Mouse (Mus musculus) cerebellum, adult 18-20 months (tissue): ENCODE measurements around the gene Myh9.

Experiments used
- DNase-seq, 2 experiments: peaks; one replicate each; pipeline ENCODE4 v3.0.0; 2021

Gene Myh9

GRCm38 (mm10) chr15:77842047-77842843 is at the start of gene Myh9:
Gene Myh9 (minus strand): TSS chr15:77842175.
- DNase-seq: peak; percentile 99 to 100

GRCm38 (mm10) chr15:77891766-77892165 is 49.8 kb upstream of the Myh9 start:
- no peak for DNase-seq

GRCm38 (mm10) chr15:77889761-77890422 is 47.9 kb upstream of the Myh9 start:
- DNase-seq: no peak

DNA sequence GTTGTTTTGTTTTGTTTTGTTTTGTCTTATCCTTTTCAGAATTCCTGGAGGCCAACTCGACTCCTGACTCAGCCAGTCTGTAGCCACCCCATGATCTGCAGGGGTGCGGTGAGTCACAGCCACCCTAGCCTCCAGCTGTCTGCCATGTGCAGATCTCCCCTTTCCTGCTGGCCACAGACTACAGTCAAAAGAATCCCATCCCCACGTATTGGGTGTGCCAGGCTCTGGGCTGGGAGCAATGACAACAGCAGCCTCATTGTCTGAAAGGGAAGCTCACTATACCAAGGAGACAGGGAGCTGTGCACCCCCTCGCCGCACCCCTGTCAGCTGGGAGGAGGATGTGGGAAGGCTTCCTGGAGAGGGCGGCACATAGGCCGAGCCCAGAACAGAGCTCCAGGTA is 46.3 kb upstream of the Myh9 start:
- no peak for DNase-seq

GRCm38 (mm10) chr15:77887093-77887488 is 45.1 kb upstream of the Myh9 start:
- DNase-seq: no peak

DNA sequence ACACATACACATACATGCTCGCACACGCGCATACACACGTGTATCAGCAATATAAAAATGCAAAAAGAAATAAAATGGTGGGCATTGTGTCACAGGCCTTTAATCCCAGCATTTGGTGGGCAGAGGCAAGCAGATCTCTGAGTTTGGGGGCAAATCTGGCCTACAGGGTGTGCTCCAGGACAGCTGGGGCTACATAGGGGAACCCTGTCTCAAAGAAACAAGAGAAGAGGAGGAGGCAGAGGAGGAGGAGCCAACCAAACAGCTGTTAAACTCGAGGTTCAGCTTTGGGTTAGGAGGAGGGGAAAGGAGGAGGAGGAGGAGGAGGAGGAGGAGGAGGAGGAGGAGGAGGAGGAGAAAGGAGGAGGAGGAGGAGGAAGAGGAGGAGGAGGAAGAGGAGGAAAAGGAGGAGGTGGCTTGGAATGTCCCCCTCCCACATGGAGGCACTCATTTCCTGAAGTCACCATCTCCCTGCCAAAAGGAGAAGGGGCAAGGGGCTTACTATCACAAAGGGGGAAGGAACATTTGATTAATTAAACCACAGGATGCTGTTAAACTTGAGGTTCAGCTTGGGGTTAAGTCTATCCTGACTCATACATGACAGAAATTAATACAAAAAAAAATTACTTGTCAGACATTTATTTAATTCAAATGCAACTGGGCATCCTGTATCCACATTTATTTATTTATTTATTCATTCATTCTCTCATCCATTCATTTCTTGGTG is 44.6 kb upstream of the Myh9 start:
- DNase-seq: no peak

- DNase-seq: no peak
Observed at GRCm38 (mm10) chr15:77885945-77886344, 44.0 kb upstream of the Myh9 start.

- DNase-seq: no peak
Observed at GRCm38 (mm10) chr15:77885159-77885558, 43.2 kb upstream of the Myh9 start.

DNA sequence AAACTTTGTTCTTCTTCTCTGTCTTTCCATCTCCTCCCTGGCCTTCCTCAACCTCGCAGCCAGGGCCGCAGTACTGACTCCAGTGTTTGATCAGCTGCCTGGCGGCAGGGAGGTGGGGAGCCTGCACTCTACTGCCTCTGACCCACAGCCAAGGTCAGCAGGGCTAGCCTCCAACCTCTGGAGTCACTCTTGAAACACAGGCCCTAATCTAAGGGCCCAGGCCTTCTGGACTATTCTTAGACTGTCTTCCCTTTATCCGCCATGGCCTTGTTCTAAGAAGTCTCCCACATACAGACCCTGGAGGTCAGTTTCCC is 41.7 kb upstream of the Myh9 start:
- no peak for DNase-seq

DNA sequence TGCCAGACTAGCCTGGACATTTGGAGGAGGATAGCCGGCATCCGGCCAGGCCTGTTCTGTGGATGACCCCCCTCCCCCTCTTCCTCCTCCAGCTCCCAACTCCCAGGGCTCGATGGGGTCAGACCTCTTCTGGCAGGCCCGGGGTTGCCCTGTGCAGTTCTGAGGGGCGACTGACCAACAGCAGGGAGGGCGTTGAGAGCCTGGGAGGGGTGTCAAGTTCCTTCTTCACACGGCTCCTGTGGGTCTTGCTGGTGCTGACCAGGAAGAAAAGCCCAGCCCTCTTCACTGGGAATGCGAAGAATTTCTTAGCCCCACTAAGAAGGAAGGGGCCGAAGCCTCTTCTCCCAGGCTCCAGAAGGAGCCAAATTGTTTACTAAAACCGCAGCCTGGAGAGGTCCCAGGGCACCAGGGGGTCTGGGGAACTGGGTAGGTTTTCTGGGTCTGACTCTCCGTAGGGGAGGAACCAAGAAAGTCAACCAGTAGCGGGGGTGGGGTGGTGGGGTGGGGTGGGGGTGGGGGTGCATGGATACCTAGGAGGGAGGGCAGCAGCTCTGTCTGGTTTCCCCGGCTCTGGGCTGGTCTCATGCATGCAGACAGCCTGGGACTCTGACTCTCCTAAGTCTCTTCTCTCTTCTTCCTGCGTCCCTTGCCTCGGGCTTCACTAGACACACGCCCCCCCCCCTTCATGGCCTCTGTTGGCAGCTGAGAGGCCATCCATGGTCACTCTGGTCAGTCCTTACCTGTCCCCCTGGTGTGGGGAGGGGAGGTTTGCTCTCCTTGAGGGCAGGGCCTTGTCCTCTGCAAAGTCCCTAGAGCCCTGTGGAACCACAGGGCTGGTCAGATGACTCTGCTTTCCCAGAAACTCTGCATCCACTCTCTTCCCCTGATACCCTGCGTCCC is 41.1 kb upstream of the Myh9 start:
- DNase-seq: no peak

- no peak for DNase-seq
Observed at GRCm38 (mm10) chr15:77882297-77882696, 40.3 kb upstream of the Myh9 start.

- no peak for DNase-seq
Observed at GRCm38 (mm10) chr15:77881698-77882097, 39.7 kb upstream of the Myh9 start.

GRCm38 (mm10) chr15:77880738-77881137 is 38.8 kb upstream of the Myh9 start:
- DNase-seq: no peak

GRCm38 (mm10) chr15:77879756-77880155 is 37.8 kb upstream of the Myh9 start:
- no peak for DNase-seq

DNA sequence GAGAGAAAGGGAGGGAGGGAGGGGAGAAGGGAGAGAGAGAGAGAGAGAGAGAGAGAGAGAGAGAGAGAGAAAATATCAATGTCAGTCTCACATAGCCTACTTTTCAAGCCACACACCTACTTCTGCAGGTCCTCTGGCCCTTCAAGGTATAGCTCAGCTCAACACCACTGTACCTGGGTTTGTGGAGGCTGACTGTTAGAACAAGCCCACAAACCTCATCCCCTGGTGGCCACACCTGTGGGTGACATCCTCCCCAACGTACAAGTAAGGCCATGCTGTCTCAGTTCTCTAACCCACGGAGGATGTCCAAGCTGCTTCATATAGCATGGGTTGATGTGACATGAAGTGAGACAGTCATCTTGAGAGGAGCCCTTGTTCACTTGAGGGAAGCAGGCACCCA is 35.2 kb upstream of the Myh9 start:
- no peak for DNase-seq

DNA sequence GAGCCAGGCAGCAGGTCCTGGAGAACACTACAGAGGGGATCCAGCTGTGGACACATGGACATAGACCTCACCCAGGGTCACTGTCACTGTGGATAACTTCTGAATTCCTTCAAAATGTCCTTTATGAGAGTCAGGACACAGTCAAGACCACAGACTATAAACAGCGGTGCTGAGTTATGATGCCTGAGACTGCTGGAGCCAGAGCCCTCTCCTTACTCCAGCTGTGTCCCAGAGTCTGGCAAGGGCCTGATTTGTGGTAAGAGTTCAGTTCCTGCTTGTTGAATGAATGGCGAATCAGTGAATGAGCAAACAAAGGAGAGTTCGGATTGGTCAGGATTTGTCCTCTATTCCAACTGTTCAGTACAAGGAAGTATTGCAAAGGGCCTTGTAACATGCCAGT is 34.7 kb upstream of the Myh9 start:
- DNase-seq: no peak

DNA sequence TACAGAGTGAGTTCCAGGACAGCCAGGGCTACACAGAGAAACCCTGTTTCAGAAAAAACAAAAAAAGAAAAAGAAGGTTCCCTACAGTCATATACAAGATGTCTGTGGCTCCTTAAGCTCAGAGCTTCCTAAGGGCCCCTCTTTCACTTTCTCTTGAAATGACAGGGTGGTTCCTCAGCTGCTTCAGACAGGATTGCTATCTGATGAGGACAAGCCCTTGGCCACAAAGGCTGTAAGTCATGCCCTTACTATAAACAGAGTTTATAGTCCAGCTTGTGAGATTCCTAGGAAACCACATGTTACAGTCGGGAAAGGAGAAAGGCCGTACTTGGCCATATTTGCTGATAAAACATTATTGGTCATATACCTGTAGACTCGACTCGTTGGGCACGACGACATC is 34.0 kb upstream of the Myh9 start:
- no peak for DNase-seq

DNA sequence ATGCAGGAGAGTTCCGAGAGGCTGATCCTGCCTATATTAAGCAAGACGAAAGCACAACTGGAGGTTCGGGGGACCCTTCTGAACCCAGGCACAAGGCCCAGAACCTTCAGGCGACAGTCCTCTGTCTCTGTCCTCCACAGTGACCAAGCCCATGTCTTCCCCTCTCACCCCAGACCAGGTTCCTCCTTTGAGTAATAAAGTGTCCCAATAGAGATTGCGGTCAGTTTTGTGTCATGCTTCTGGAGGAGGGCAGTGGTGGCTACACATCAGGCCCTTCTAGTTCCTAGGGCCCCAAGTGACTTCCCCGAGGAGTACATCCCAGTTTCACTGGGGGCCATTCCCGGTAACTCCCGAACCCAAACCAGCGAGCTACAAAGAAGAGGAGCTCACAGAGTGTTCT is 32.8 kb upstream of the Myh9 start:
- no peak for DNase-seq

DNA sequence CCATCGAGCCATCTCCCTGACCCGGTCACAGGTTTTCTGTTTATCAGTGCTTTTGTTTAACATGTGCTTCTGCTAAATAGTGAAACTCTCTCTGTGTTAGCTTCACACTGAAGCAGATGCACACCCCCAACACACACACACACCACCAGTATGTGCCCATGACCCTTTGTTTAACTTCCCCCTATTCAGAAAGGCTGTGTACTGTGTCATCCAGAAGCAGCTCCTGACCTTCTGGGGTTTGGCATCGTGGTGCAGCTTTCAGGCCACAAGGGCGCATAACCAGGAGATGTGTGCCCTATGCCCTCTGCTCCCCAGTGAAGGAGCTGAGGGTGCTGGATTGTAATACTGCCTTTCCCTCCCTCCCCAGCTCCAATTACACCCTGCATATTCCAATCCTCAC is 32.3 kb upstream of the Myh9 start:
- DNase-seq: no peak

GRCm38 (mm10) chr15:77873564-77873963 is 31.6 kb upstream of the Myh9 start:
- DNase-seq: peak in 1 of 2 experiments; percentile 15

DNA sequence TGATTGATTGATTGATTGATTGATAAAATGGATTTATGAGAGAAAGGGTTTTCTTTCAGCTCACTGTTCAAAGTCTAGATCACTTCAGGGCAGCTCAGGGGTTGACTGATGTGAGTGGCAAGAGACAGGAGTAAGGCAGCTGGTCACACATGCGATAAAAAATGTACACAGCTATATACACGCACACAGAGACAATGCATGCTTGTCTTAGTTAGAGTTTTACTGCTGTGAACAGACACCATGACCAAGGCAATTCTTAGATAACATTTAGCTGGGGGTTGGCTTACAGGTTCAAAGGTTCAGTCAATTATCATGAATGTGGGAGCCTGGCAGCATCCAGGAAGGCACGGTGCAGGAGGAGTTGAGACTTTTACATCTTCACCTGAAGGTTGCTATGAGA is 31.0 kb upstream of the Myh9 start:
- DNase-seq: no peak

GRCm38 (mm10) chr15:77868340-77868739 is 26.4 kb upstream of the Myh9 start:
- no peak for DNase-seq
